Comparison of ENCODE assay signal across 18 mouse cellular contexts in genomic region chr19:5430408-5430807, GRCm38 (mm10). TPM values are rescaled to one million over a fixed set of nuclear protein-coding genes. Genes with fewer than 3 reads are reported as not detected.
DNase-seq lines count a peak whose midpoint lies in the region; ATAC-seq lines count a peak whose summit lies in the region.
"Had no signal": no experiment of that assay in that cellular context is flagged by ENCODE, and none has a peak within 500 bp of the region (broad histone marks: within the 10 kb centered on the region; RNA-seq: fewer than 3 reads in every experiment).

No protein-coding gene starts in this region.

- peaks cover 14% of the 10 kb centered on the region for H3K36me3 ChIP-seq in heart, embryonic 15.5 days
- peaks cover 18% of the 10 kb centered on the region for H3K36me3 ChIP-seq in heart, embryonic 12.5 days

- no peaks in the 10 kb centered on the region for H3K9me3 ChIP-seq in heart, embryonic 15.5 days (replicated peaks)
- H3K9me3 ChIP-seq in heart, embryonic 12.5 days (replicated peaks) = no peaks in the 10 kb centered on the region
- H3K9me3 ChIP-seq: embryonic facial prominence, embryonic 15.5 days had no signal

- H3K4me3 ChIP-seq in heart, embryonic 15.5 days = no peak overlapping the region
- H3K4me3 ChIP-seq in heart, embryonic 12.5 days = no peak overlapping the region
- H3K4me3 ChIP-seq: embryonic facial prominence, embryonic 15.5 days; heart, adult 2 months had no signal

- no peak overlapping the region for H3K4me2 ChIP-seq in heart, embryonic 15.5 days
- H3K4me2 ChIP-seq in heart, embryonic 12.5 days = no peak overlapping the region
- H3K4me2 ChIP-seq: embryonic facial prominence, embryonic 15.5 days; hindbrain, embryonic 14.5 days; liver, embryonic 11.5 days had no signal

- 68% methylated on average over 1 of the region's 1 CpGs for WGBS in heart, embryonic 15.5 days
- 72% methylated on average over 1 of the region's 1 CpGs for WGBS in heart, embryonic 12.5 days

- peaks cover 47% of the 10 kb centered on the region for H3K4me1 ChIP-seq in heart, embryonic 15.5 days (replicated peaks)
- H3K4me1 ChIP-seq in heart, embryonic 12.5 days (replicated peaks) = peaks cover 35% of the 10 kb centered on the region

- DNase-seq in testis, postnatal 10 days (ENCODE audit: low spot score) = peak; percentile 58
- no peak for DNase-seq in testis, postnatal 14 days (ENCODE audit: low spot score)
- DNase-seq in NIH3T3 (ENCODE audit: low read depth) = peak; percentile 37
- peak; percentile 43 for DNase-seq in thymus, postnatal 4 days
- no peak for DNase-seq in left cerebral cortex, adult 9 months (ENCODE audit: low spot score in 2 of 2)
- DNase-seq: embryo, embryonic 11 days; layer of hippocampus, adult 9-11 months; lung, adult 2 months; midbrain, embryonic 14.5 days; right cerebral cortex, adult 18-20 months had no signal

- H3K27ac ChIP-seq in heart, embryonic 15.5 days = 0 out of 2 replicates have a peak overlapping the region, but pooled peaks have one; percentile 4
- H3K27ac ChIP-seq in heart, embryonic 12.5 days (ENCODE audit: poor library complexity, severe bottlenecking) = no peak overlapping the region
- H3K27ac ChIP-seq: embryonic facial prominence, embryonic 15.5 days; heart, adult 2 months; hindbrain, embryonic 14.5 days had no signal

- no peaks in the 10 kb centered on the region for H3K27me3 ChIP-seq in heart, embryonic 15.5 days
- no peaks in the 10 kb centered on the region for H3K27me3 ChIP-seq in heart, embryonic 12.5 days (replicated peaks)
- H3K27me3 ChIP-seq: embryonic facial prominence, embryonic 15.5 days had no signal

- no peak overlapping the region for H3K9ac ChIP-seq in heart, embryonic 15.5 days
- H3K9ac ChIP-seq in heart, embryonic 12.5 days = no peak overlapping the region
- H3K9ac ChIP-seq: embryonic facial prominence, embryonic 15.5 days; hindbrain, embryonic 14.5 days had no signal

- ATAC-seq in heart, embryonic 15.5 days (replicated peaks; ENCODE audit: insufficient number of reproducible peaks, insufficient read depth, low FRiP score, low read depth) = no peak
- no peak for ATAC-seq in heart, embryonic 12.5 days (ENCODE audit: insufficient number of reproducible peaks, low FRiP score)

RNA-seq across cellular contexts. Expression of gene AI837181, which starts 5.5 kb away (rescaled TPM):
- polyA plus RNA-seq in heart, embryonic 15.5 days (2015; fragmentation: Nextera tagmentation; extraction: Ambion mirVana) = 34.8 and 46.9 TPM in 2 replicates
- polyA plus RNA-seq in heart, embryonic 12.5 days (2016; fragmentation: Nextera tagmentation; extraction: Ambion mirVana) = 38.8 and 39.5 TPM in 2 replicates

RNA-seq across cellular contexts. Expression of gene Drap1, which starts 5.6 kb away (rescaled TPM):
- polyA plus RNA-seq in heart, embryonic 15.5 days (2015; fragmentation: Nextera tagmentation; extraction: Ambion mirVana) = 205 and 220 TPM in 2 replicates
- polyA plus RNA-seq in heart, embryonic 12.5 days (2016; fragmentation: Nextera tagmentation; extraction: Ambion mirVana) = 190 and 194 TPM in 2 replicates

RNA-seq across cellular contexts. Expression of gene Fosl1, which starts 16.9 kb away (rescaled TPM):
- not detected in 2 replicates for polyA plus RNA-seq in heart, embryonic 15.5 days (2015; fragmentation: Nextera tagmentation; extraction: Ambion mirVana)
- polyA plus RNA-seq in heart, embryonic 12.5 days (2016; fragmentation: Nextera tagmentation; extraction: Ambion mirVana) = not detected in 2 replicates
- polyA plus RNA-seq: embryonic facial prominence, embryonic 15.5 days; forebrain, embryonic 11.5 days; heart, adult 2 months; hindbrain, embryonic 14.5 days; midbrain, embryonic 14.5 days; urinary bladder, adult 2 months had no signal

RNA-seq across cellular contexts. Expression of gene Ccdc85b, which starts 27.3 kb away (rescaled TPM):
- polyA plus RNA-seq in heart, embryonic 15.5 days (2015; fragmentation: Nextera tagmentation; extraction: Ambion mirVana) = 9.0 and 9.9 TPM in 2 replicates
- 10.5 and 13.0 TPM in 2 replicates for polyA plus RNA-seq in heart, embryonic 12.5 days (2016; fragmentation: Nextera tagmentation; extraction: Ambion mirVana)

RNA-seq across cellular contexts. Expression of gene Tsga10ip, which starts 28.1 kb away (rescaled TPM):
- 2.0 TPM in 2 replicates for polyA plus RNA-seq in heart, embryonic 15.5 days (2015; fragmentation: Nextera tagmentation; extraction: Ambion mirVana)
- polyA plus RNA-seq in heart, embryonic 12.5 days (2016; fragmentation: Nextera tagmentation; extraction: Ambion mirVana) = 1.7 and 1.8 TPM in 2 replicates
- polyA plus RNA-seq: forebrain, embryonic 11.5 days; hindbrain, embryonic 14.5 days; lung, adult 2 months; midbrain, embryonic 14.5 days; urinary bladder, adult 2 months had no signal

Comparison
In these comparisons a context has a peak if more than half of its experiments do, and no peak if none do; other contexts are left out.
1. DNase-seq: peak in testis, postnatal 10 days (single experiment), NIH3T3 (single experiment) and thymus, postnatal 4 days (single experiment); none in testis, postnatal 14 days (single experiment) and left cerebral cortex, adult 9 months (0 of 2).